22 mouse cellular contexts compared by ENCODE assay signal in the genomic region with DNA sequence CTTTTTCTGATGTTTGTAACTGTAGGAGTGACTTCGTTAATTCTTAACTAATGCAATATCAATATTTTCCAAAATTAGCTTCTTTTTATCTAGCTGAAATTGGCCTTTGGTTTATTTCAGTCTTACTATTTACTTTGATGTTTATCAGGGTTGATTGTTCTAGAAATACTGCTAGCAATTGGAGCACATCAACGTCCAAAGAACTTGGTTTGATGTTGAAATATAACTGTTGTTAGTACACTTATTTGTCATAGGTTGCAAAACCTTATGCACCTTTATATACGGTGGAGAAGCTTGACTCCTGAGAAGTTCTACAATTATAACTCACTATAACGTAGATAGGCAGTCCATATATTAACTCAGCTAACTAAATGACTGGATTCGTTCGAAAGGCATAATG. TPM values are rescaled to one million over a fixed set of nuclear protein-coding genes. Genes with fewer than 3 reads are reported as not detected.
DNase-seq lines count a peak whose midpoint lies in the region; ATAC-seq and TF ChIP-seq lines count a peak whose summit lies in the region.
"Had no signal": no experiment of that assay in that cellular context is flagged by ENCODE, and none has a peak within 500 bp of the region (broad histone marks: within the 10 kb centered on the region; RNA-seq: fewer than 3 reads in every experiment).

No protein-coding gene starts in this region.

- H3K4me1 ChIP-seq in forebrain, postnatal 0 days (ENCODE audit: insufficient read depth), result no peaks in the 10 kb centered on the region
- no peaks in the 10 kb centered on the region for H3K4me1 ChIP-seq in forebrain, embryonic 11.5 days (replicated peaks; ENCODE audit: control insufficient read depth, insufficient read depth, low read length)
- peaks cover 29% of the 10 kb centered on the region for H3K4me1 ChIP-seq in liver, adult 2 months (ENCODE audit: control insufficient read depth, insufficient read depth, low read length)
- 0 out of 2 replicates have a peak, but pooled peaks cover 3% of the 10 kb centered on the region for H3K4me1 ChIP-seq in intestine, embryonic 15.5 days (replicated peaks)
- H3K4me1 ChIP-seq: hindbrain, embryonic 13.5 days had no signal

- no peak for DNase-seq in forebrain, postnatal 0 days
- DNase-seq in forebrain, embryonic 11.5 days (ENCODE audit: low spot score), result no peak
- DNase-seq in liver, adult 2 months (ENCODE audit: extremely low read depth, low read depth, low spot score), result peak; percentile 98
- no peak for DNase-seq in liver
- no peak for DNase-seq in cerebellum, postnatal 10 days
- no peak for DNase-seq in frontal cortex, postnatal 14 days (ENCODE audit: low spot score in 2 of 2)
- DNase-seq: adrenal gland, adult 2 months; adrenal gland, postnatal 25 days; cerebellum, adult 11 months; cerebellum, adult 8-10 months; cerebellum, postnatal 25 days; gastrocnemius, postnatal 10 days; heart, adult 2 months; heart, postnatal 10 days; kidney, adult 8-10 months had no signal

- no peaks in the 10 kb centered on the region for H3K27me3 ChIP-seq in forebrain, postnatal 0 days (ENCODE audit: insufficient read depth, low read length)
- H3K27me3 ChIP-seq in forebrain, embryonic 11.5 days (ENCODE audit: control insufficient read depth, insufficient read depth, low read length), result no peaks in the 10 kb centered on the region
- H3K27me3 ChIP-seq in liver, adult 2 months (ENCODE audit: control insufficient read depth, insufficient read depth, low read length), result no peaks in the 10 kb centered on the region
- no peaks in the 10 kb centered on the region for H3K27me3 ChIP-seq in intestine, embryonic 15.5 days (replicated peaks)
- H3K27me3 ChIP-seq: CH12.LX; embryonic facial prominence, embryonic 13.5 days; heart, embryonic 12.5 days; hindbrain, embryonic 13.5 days; Patski had no signal

- no peak for ATAC-seq in forebrain, postnatal 0 days
- ATAC-seq in forebrain, embryonic 11.5 days (replicated peaks; ENCODE audit: low FRiP score), result no peak; the same call in 1 of the 2 replicates
- peak; percentile 58; the same call in 1 of the 2 replicates for ATAC-seq in intestine, embryonic 15.5 days
- ATAC-seq: hindbrain, postnatal 0 days had no signal

- TF ChIP-seq POLR2A in liver, adult 2 months (IDR thresholded peaks at IDR 0.05; ENCODE audit: extremely low read depth, insufficient read depth, low read length), result no peak

- no peaks in the 10 kb centered on the region for H3K9me3 ChIP-seq in forebrain, postnatal 0 days (ENCODE audit: low read length)
- H3K9me3 ChIP-seq in forebrain, embryonic 11.5 days (ENCODE audit: control insufficient read depth, low read length), result no peaks in the 10 kb centered on the region
- no peaks in the 10 kb centered on the region for H3K9me3 ChIP-seq in intestine, embryonic 15.5 days
- H3K9me3 ChIP-seq: embryonic facial prominence, embryonic 13.5 days; heart, embryonic 12.5 days; hindbrain, embryonic 13.5 days had no signal

- WGBS in forebrain, postnatal 0 days, result 57% methylated on average over 6 of the region's 6 CpGs
- 67% methylated on average over 6 of the region's 6 CpGs for WGBS in forebrain, embryonic 11.5 days
- 33% methylated on average over 6 of the region's 6 CpGs for WGBS in liver, adult 2 months
- 72% methylated on average over 6 of the region's 6 CpGs for WGBS in intestine, embryonic 15.5 days

- H3K79me2 ChIP-seq in liver, adult 2 months (ENCODE audit: control insufficient read depth, insufficient read depth, low read length), result peaks cover 20% of the 10 kb centered on the region; the same call in 1 of the 2 replicates

- H3K36me3 ChIP-seq in forebrain, postnatal 0 days (ENCODE audit: insufficient read depth), result no peaks in the 10 kb centered on the region
- H3K36me3 ChIP-seq in forebrain, embryonic 11.5 days (ENCODE audit: control insufficient read depth, insufficient read depth, low read length), result no peaks in the 10 kb centered on the region
- peaks cover 3% of the 10 kb centered on the region; the same call in 1 of the 2 replicates for H3K36me3 ChIP-seq in liver, adult 2 months (ENCODE audit: control insufficient read depth, insufficient read depth, low read length)
- H3K36me3 ChIP-seq in intestine, embryonic 15.5 days, result no peaks in the 10 kb centered on the region
- H3K36me3 ChIP-seq: embryonic facial prominence, embryonic 13.5 days; heart, embryonic 12.5 days; hindbrain, embryonic 13.5 days had no signal

- no peak overlapping the region for H3K4me3 ChIP-seq in forebrain, postnatal 0 days (ENCODE audit: low read depth, low read length)
- H3K4me3 ChIP-seq in forebrain, embryonic 11.5 days (ENCODE audit: low read depth, low read length), result no peak overlapping the region
- no peak overlapping the region for H3K4me3 ChIP-seq in liver, adult 2 months (ENCODE audit: insufficient read depth, low read depth, low read length)
- H3K4me3 ChIP-seq in intestine, embryonic 15.5 days (replicated peaks), result no peak overlapping the region
- H3K4me3 ChIP-seq: embryonic facial prominence, embryonic 13.5 days; heart, adult 2 months; heart, embryonic 12.5 days; hindbrain, embryonic 13.5 days had no signal

- H3K9ac ChIP-seq in forebrain, postnatal 0 days, result no peak overlapping the region
- no peak overlapping the region for H3K9ac ChIP-seq in forebrain, embryonic 11.5 days (ENCODE audit: low read length)
- peak overlapping the region; percentile 23; the same call in 1 of the 2 replicates for H3K9ac ChIP-seq in liver, adult 2 months (ENCODE audit: low read depth, low read length)
- H3K9ac ChIP-seq in intestine, embryonic 15.5 days, result no peak overlapping the region
- H3K9ac ChIP-seq: embryonic facial prominence, embryonic 13.5 days; heart, embryonic 12.5 days; hindbrain, embryonic 13.5 days had no signal

- TF ChIP-seq CTCF in forebrain, postnatal 0 days (IDR thresholded peaks at IDR 0.05; ENCODE audit: low read depth), result no peak
- no peak for TF ChIP-seq CTCF in liver, adult 2 months (IDR thresholded peaks at IDR 0.05; ENCODE audit: low read depth, low read length)

- H3K27ac ChIP-seq in forebrain, postnatal 0 days (ENCODE audit: low read depth, low read length), result no peak overlapping the region
- no peak overlapping the region for H3K27ac ChIP-seq in forebrain, embryonic 11.5 days (ENCODE audit: low read depth, low read length)
- H3K27ac ChIP-seq in liver, adult 2 months (replicated peaks; ENCODE audit: insufficient read depth, low read depth, low read length), result peak overlapping the region; percentile 75
- H3K27ac ChIP-seq in intestine, embryonic 15.5 days, result no peak overlapping the region
- H3K27ac ChIP-seq: embryonic facial prominence, embryonic 13.5 days; heart, adult 2 months; hindbrain, embryonic 13.5 days; hindbrain, postnatal 0 days had no signal

- peak overlapping the region; percentile 32 for H3K4me2 ChIP-seq in forebrain, postnatal 0 days (ENCODE audit: low read depth)
- no peak overlapping the region for H3K4me2 ChIP-seq in forebrain, embryonic 11.5 days (ENCODE audit: low read depth, low read length, severe bottlenecking)
- no peak overlapping the region for H3K4me2 ChIP-seq in intestine, embryonic 15.5 days (replicated peaks)
- H3K4me2 ChIP-seq: embryonic facial prominence, embryonic 13.5 days; heart, embryonic 12.5 days; hindbrain, embryonic 13.5 days had no signal

RNA-seq across cellular contexts. Expression of a gene that starts 14.8 kb away (rescaled TPM):
- 13.8 and 22.3 TPM in 2 replicates for total RNA-seq in forebrain, postnatal 0 days (2014; rRNA removed)
- 16.6 and 19.2 TPM in 2 replicates for polyA plus RNA-seq in forebrain, postnatal 0 days (2015; fragmentation: Nextera tagmentation; extraction: Ambion mirVana)
- polyA plus RNA-seq in forebrain, embryonic 11.5 days (2014; fragmentation: Nextera tagmentation; extraction: Ambion mirVana), result 26.0 and 26.3 TPM in 2 replicates
- total RNA-seq in liver, adult 2 months (2014; rRNA removed), result 98.9 and 174 TPM in 2 replicates
- 66.2 and 68.9 TPM in 2 replicates for polyA plus RNA-seq in liver, adult 2 months (2012; rRNA removed)
- 23.3 and 25.3 TPM in 2 replicates for polyA plus RNA-seq in intestine, embryonic 15.5 days (2015; fragmentation: Nextera tagmentation; extraction: Ambion mirVana)
- total RNA-seq: CH12.LX had no signal
